In genomic region chr12:112869783-112870204, GRCm38 (mm10) we compare ENCODE assay signal across 10 mouse cellular contexts. TPM values are rescaled to one million over a fixed set of nuclear protein-coding genes. Genes with fewer than 3 reads are reported as not detected.
DNase-seq lines count a peak whose midpoint lies in the region; ATAC-seq and TF ChIP-seq lines count a peak whose summit lies in the region.
"Had no signal": no experiment of that assay in that cellular context is flagged by ENCODE, and none has a peak within 500 bp of the region (broad histone marks: within the 10 kb centered on the region; RNA-seq: fewer than 3 reads in every experiment).

No protein-coding gene starts in this region.

- H3K9ac ChIP-seq in liver, adult 2 months (ENCODE audit: low read depth, low read length), result peak overlapping the region; percentile 14; the same call in 1 of the 2 replicates
- no peak overlapping the region for H3K9ac ChIP-seq in liver, postnatal 0 days (replicated peaks)
- peak overlapping the region; percentile 40; the same call in 1 of the 2 replicates for H3K9ac ChIP-seq in embryonic facial prominence, embryonic 13.5 days
- no peak overlapping the region for H3K9ac ChIP-seq in limb, embryonic 11.5 days (ENCODE audit: low read length)

- H3K27me3 ChIP-seq in liver, adult 2 months (ENCODE audit: control insufficient read depth, insufficient read depth, low read length), result no peaks in the 10 kb centered on the region
- H3K27me3 ChIP-seq in liver, postnatal 0 days (ENCODE audit: insufficient read depth, low read length), result peaks cover 17% of the 10 kb centered on the region
- peaks cover 46% of the 10 kb centered on the region for H3K27me3 ChIP-seq in embryonic facial prominence, embryonic 13.5 days
- peaks cover 13% of the 10 kb centered on the region for H3K27me3 ChIP-seq in limb, embryonic 11.5 days (ENCODE audit: control insufficient read depth, insufficient read depth, low read length)

- H3K36me3 ChIP-seq in liver, adult 2 months (ENCODE audit: control insufficient read depth, insufficient read depth, low read length), result no peaks in the 10 kb centered on the region
- no peaks in the 10 kb centered on the region for H3K36me3 ChIP-seq in liver, postnatal 0 days (replicated peaks; ENCODE audit: insufficient read depth, low read length)
- H3K36me3 ChIP-seq in embryonic facial prominence, embryonic 13.5 days, result no peaks in the 10 kb centered on the region
- no peaks in the 10 kb centered on the region for H3K36me3 ChIP-seq in limb, embryonic 11.5 days (ENCODE audit: control insufficient read depth, insufficient read depth, low read length)

- H3K79me2 ChIP-seq in liver, adult 2 months (ENCODE audit: control insufficient read depth, insufficient read depth, low read length), result no peaks in the 10 kb centered on the region

- TF ChIP-seq POLR2A in liver, adult 2 months (IDR thresholded peaks at IDR 0.05; ENCODE audit: extremely low read depth, insufficient read depth, low read length), result no peak

- 9% methylated on average over 16 of the region's 16 CpGs for WGBS in liver, adult 2 months
- WGBS in liver, postnatal 0 days (ENCODE audit: insufficient replicate concordance), result 7% methylated on average over 16 of the region's 16 CpGs
- 20% methylated on average over 16 of the region's 16 CpGs for WGBS in embryonic facial prominence, embryonic 13.5 days
- WGBS in limb, embryonic 11.5 days, result 9% methylated on average over 16 of the region's 16 CpGs

- DNase-seq in liver, adult 2 months (ENCODE audit: extremely low read depth, low read depth, low spot score), result no peak
- no peak for DNase-seq in liver, postnatal 0 days
- peak; percentile 41 for DNase-seq in limb, embryonic 11.5 days (ENCODE audit: low spot score)
- peak; percentile 52 to 61 for DNase-seq in thymus, postnatal 10 days (ENCODE audit: low spot score in 2 of 2)
- no peak for DNase-seq in spleen, adult 18-20 months
- DNase-seq in spleen, postnatal 4 days (ENCODE audit: low spot score in 2 of 2), result no peak
- DNase-seq: gastrocnemius, postnatal 25 days; lung, adult 2 months; right cerebral cortex, adult 18-20 months had no signal

- H3K27ac ChIP-seq in liver, adult 2 months (replicated peaks; ENCODE audit: insufficient read depth, low read depth, low read length), result no peak overlapping the region
- H3K27ac ChIP-seq in liver, postnatal 0 days (ENCODE audit: low read depth), result no peak overlapping the region
- no peak overlapping the region for H3K27ac ChIP-seq in embryonic facial prominence, embryonic 13.5 days
- H3K27ac ChIP-seq in limb, embryonic 11.5 days (replicated peaks; ENCODE audit: low read depth, low read length), result no peak overlapping the region

- H3K4me3 ChIP-seq in liver, adult 2 months (ENCODE audit: insufficient read depth, low read depth, low read length), result no peak overlapping the region
- no peak overlapping the region for H3K4me3 ChIP-seq in liver, postnatal 0 days (ENCODE audit: low read depth, low read length)
- H3K4me3 ChIP-seq in embryonic facial prominence, embryonic 13.5 days, result no peak overlapping the region
- H3K4me3 ChIP-seq in limb, embryonic 11.5 days (ENCODE audit: low read depth, low read length), result no peak overlapping the region

- H3K9me3 ChIP-seq in liver, postnatal 0 days (ENCODE audit: low read length), result no peaks in the 10 kb centered on the region
- no peaks in the 10 kb centered on the region for H3K9me3 ChIP-seq in embryonic facial prominence, embryonic 13.5 days
- H3K9me3 ChIP-seq in limb, embryonic 11.5 days (ENCODE audit: control insufficient read depth, low read length), result no peaks in the 10 kb centered on the region

- H3K4me1 ChIP-seq in liver, adult 2 months (ENCODE audit: control insufficient read depth, insufficient read depth, low read length), result no peaks in the 10 kb centered on the region
- H3K4me1 ChIP-seq in liver, postnatal 0 days (ENCODE audit: insufficient read depth), result peaks cover 21% of the 10 kb centered on the region
- peaks cover 32% of the 10 kb centered on the region for H3K4me1 ChIP-seq in embryonic facial prominence, embryonic 13.5 days
- H3K4me1 ChIP-seq in limb, embryonic 11.5 days (ENCODE audit: control insufficient read depth, insufficient read depth, low read length), result 0 out of 2 replicates have a peak, but pooled peaks cover 3% of the 10 kb centered on the region

- TF ChIP-seq CTCF in liver, adult 2 months (IDR thresholded peaks at IDR 0.05; ENCODE audit: low read depth, low read length), result no peak
- TF ChIP-seq CTCF in liver, postnatal 0 days (IDR thresholded peaks at IDR 0.05; ENCODE audit: low read depth), result no peak

- no peak for ATAC-seq in liver, postnatal 0 days
- no peak for ATAC-seq in embryonic facial prominence, embryonic 13.5 days (ENCODE audit: insufficient number of reproducible peaks, insufficient read depth, low FRiP score, low TSS enrichment, low read depth)
- no peak for ATAC-seq in limb, embryonic 11.5 days (ENCODE audit: insufficient number of reproducible peaks, low FRiP score, low TSS enrichment, low read depth)

- no peak for TF ChIP-seq EP300 in liver, postnatal 0 days (IDR thresholded peaks at IDR 0.05; ENCODE audit: low read depth)

- no peak overlapping the region for H3K4me2 ChIP-seq in liver, postnatal 0 days (ENCODE audit: low read depth, low read length)
- peak overlapping the region; percentile 28 for H3K4me2 ChIP-seq in embryonic facial prominence, embryonic 13.5 days
- H3K4me2 ChIP-seq in limb, embryonic 11.5 days (ENCODE audit: low read depth, severe bottlenecking), result peak overlapping the region; percentile 22; the same call in 1 of the 2 replicates

RNA-seq across cellular contexts. Expression of gene Gpr132, which starts 1.8 kb away (rescaled TPM):
- 0.09 and 0.47 TPM in 2 replicates for total RNA-seq in liver, adult 2 months (2014; rRNA removed)
- polyA plus RNA-seq in liver, adult 2 months (2012; rRNA removed), result 0.44 and 0.60 TPM in 2 replicates
- 0.26 and 0.34 TPM in 2 replicates for polyA plus RNA-seq in liver, postnatal 0 days (2015; fragmentation: Nextera tagmentation; extraction: Ambion mirVana)
- polyA plus RNA-seq in embryonic facial prominence, embryonic 13.5 days (2015; fragmentation: Nextera tagmentation; extraction: Ambion mirVana), result 0.17 TPM in 1 of 2 replicates, not detected in the other
- polyA plus RNA-seq in limb, embryonic 11.5 days (2014; fragmentation: Nextera tagmentation; extraction: Ambion mirVana), result not detected in 2 replicates

RNA-seq across cellular contexts. Expression of gene Cdca4, which starts 40.6 kb away (rescaled TPM):
- total RNA-seq in liver, adult 2 months (2014; rRNA removed), result 3.5 and 4.0 TPM in 2 replicates
- 3.7 and 5.0 TPM in 2 replicates for polyA plus RNA-seq in liver, adult 2 months (2012; rRNA removed)
- polyA plus RNA-seq in liver, postnatal 0 days (2015; fragmentation: Nextera tagmentation; extraction: Ambion mirVana), result 29.8 and 30.4 TPM in 2 replicates
- 139 and 147 TPM in 2 replicates for polyA plus RNA-seq in embryonic facial prominence, embryonic 13.5 days (2015; fragmentation: Nextera tagmentation; extraction: Ambion mirVana)
- 180 and 189 TPM in 2 replicates for polyA plus RNA-seq in limb, embryonic 11.5 days (2014; fragmentation: Nextera tagmentation; extraction: Ambion mirVana)

RNA-seq across cellular contexts. Expression of gene Jag2, which starts 59.8 kb away (rescaled TPM):
- total RNA-seq in liver, adult 2 months (2014; rRNA removed), result under 0.01 and 0.27 TPM in 2 replicates
- polyA plus RNA-seq in liver, adult 2 months (2012; rRNA removed), result 0.13 and 0.29 TPM in 2 replicates
- polyA plus RNA-seq in liver, postnatal 0 days (2015; fragmentation: Nextera tagmentation; extraction: Ambion mirVana), result 0.14 and 0.22 TPM in 2 replicates
- polyA plus RNA-seq in embryonic facial prominence, embryonic 13.5 days (2015; fragmentation: Nextera tagmentation; extraction: Ambion mirVana), result 7.4 and 11.5 TPM in 2 replicates
- 4.0 and 4.7 TPM in 2 replicates for polyA plus RNA-seq in limb, embryonic 11.5 days (2014; fragmentation: Nextera tagmentation; extraction: Ambion mirVana)

Comparison
In these comparisons a context has a peak if more than half of its experiments do, and no peak if none do; other contexts are left out.
1. H3K9ac ChIP-seq: peak in liver, adult 2 months (single experiment) and embryonic facial prominence, embryonic 13.5 days (single experiment); none in liver, postnatal 0 days (single experiment) and limb, embryonic 11.5 days (single experiment).
2. DNase-seq: peak in limb, embryonic 11.5 days (single experiment) and thymus, postnatal 10 days (2 of 2); none in liver, adult 2 months (single experiment), liver, postnatal 0 days (single experiment), spleen, adult 18-20 months (0 of 2) and spleen, postnatal 4 days (0 of 2).